Mouse (Mus musculus) neural tube, embryonic 10.5 days (tissue): Measurements from ENCODE around the gene Lcmt1.

ENCODE experiments used
- DNase-seq: peaks from one replicate; pipeline ENCODE4 v3.0.0-alpha.2; 2017; ENCODE audit warnings: low spot score; ENCODE audit errors: extremely low spot score

The Lcmt1 gene

DNA sequence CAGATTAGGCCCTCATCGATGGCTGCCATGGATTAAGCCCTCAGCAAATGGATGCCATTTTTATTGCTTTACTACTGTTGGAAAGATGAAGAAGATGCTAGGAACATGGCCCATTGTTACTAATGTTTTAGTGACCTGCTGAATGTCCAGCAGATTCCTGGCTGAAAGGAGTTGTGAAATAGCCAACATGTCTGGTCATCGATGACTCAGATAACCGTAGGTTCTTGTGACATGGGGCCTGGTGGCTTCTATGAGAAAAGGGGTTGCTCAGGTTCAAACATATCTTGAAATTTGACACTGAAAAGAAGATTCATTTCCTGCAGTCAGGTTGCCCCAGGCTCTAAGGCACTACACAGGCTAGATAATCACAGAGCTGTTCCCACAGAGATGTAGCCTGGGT is 85.5 kb downstream of the Lcmt1 start:
- DNase-seq, result no peak

DNA sequence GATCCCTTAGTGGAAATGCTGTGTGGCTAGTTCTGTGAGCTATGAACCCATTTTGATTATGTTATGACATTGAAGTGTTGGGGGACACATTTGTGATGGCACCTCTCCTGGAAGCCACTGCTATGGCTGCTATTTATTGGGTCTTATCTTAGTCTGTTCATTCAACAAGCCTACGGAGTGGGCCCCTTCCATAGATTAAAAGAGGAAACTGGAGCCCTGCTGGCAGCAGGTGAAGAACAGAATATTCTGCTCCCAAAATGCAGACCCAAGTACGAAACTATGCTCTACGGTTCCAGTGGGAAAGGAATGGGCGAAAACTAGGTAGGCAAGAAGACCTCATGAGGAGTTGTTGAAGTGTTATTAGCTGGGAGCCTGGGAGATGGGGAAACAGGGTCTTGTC is 88.7 kb downstream of the Lcmt1 start:
- DNase-seq, result no peak

DNA sequence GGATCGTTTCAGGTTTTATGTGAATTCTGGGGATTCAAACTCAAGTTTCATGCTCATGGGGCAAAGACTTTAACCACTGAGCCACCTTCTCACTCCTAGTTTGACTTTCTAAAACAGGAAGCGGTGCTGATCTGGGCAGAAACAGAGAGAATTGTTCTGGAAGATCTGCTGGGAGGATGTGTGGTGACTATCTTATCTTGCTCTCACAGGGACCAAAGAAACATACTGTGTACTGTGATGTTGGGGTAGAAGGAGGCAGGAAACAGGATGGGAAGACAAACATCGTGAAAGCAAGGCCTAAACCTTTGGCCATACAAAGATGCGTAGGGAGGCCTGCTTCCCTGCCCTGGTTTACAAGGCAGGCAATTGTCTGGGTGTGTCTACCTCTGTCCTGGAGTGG is 89.7 kb downstream of the Lcmt1 start:
- no peak for DNase-seq

DNA sequence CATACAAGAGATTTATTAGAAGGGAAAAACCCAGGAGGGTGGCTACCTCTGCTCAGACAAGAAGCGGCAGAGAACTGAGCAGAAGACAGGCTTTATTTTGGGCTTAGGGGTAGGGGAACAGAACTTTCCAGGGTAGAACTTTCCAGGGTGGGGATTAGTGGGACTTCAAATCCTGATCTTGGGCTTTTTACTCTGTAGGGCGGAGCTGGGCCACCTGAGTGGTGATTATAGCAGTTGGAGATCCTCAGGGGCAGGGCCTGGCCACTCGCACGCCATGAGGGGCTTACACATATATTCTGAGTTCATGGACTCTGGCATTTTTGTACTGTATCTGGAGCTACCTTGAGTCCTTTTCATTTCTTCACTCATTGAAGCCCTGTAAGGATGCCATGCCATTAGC is 91.7 kb downstream of the Lcmt1 start:
- no peak for DNase-seq

DNA sequence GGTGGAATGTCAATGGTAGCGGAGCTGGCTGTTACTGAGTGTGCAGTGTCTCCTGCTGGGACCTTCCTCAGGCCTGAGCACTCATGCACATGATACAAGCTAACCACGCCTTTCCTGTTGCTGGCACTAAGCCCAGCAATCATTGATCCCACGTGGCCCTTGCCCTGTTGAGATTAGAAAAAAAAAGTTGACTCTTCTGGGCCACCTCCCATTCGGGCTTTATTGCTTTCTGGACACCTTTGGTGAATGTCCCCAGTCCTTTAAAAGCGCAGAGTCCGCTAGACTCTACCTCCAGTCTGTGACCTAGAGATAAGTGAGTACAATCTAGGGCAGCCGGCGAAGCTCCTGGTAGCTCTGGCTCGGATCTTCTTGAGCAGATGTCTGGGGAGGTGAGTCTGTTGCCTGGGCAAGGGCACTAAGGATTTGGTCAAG is 92.5 kb downstream of the Lcmt1 start, which contains the start of gene Aqp8:
Gene Aqp8 (plus strand): TSS at position 222 of the 432 bp plus-strand sequence.
- no peak for DNase-seq

DNA sequence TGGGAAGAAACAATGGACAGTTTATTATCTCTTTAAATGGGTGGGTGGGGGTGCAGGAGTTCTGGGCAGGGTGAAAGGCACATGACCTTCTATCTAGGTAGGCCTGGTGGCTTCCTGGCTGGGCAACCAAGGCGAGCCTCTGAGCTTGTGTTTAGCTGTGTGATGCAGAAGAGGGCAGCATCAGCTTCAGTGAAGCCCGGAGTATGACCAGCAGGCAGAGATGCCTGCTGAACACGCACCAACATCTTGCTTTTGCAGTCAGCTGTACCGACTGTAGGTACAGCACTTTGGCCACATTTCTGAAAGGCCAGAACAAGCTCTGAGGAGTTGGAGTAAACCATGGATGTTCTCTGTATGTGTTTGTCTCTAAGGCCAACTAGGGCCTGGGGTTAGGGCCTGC is 94.0 kb downstream of the Lcmt1 start:
- DNase-seq, result no peak

DNA sequence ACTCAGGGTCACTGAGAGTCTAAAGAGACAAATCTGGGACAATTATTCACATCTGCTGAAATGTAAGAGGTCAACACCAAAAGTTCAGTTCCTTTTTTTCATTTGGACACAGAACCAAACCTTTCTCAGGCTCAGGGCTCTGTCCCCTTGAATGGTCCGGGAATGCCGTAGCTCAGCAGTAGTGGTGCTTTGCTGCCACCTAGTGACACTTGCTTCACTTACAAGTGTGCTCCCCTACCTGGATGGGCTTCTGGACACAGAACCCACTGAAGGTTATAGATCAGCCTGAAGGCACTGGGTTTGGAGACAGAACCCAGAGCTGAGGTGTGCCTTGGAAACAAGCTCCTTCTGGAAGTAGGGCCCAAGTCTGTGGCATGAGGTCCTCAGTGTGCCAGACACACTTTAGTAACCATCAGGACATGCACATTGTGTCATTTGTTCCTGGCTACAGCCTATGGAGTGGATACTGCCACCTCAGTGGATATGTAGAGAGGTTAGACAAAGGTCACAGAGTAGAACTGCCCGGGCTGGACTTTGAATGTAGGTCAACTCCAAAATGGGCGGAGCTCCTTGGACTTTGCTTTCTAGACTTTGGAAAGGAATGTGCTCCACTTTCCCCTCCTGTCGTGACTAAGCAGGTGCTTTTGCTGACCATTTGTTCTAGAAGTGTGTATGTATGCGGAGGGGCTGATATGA is 96.3 kb downstream of the Lcmt1 start:
- DNase-seq, result peak; percentile 72

DNA sequence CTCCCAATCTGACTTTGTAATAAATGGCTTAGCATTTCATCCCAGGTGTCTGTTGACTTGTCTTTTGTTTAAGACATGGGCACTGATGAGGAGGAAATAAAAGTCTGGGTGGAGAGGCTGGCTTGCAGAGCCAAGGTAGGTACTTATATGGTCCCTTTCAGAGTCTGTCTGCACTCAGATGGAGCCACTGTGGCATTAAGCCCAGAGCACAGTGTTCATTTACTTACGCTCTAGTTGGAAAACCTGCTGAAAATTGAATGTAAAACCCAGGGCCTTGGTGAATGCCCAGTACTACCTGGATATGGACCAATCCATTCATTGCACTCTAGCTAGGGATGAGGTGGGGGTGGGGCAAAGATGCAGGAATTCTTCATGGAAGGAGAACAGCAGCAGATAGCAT is 98.4 kb downstream of the Lcmt1 start:
- DNase-seq, result no peak
